Mouse (Mus musculus): ENCODE results near the gene Atoh7. TPM values are rescaled to one million over a fixed set of nuclear protein-coding genes. Genes with fewer than 3 reads are reported as not detected.
A peak's percentile ranks its signal among the peaks of the same experiment; 100 is the strongest.

Gene Atoh7
- polyA plus RNA-seq, 1 experiment from 2014 or later: 0.79 TPM

GRCm38 (mm10) chr10:63065561-63065960 is 33.9 kb upstream of the Atoh7 start:
- Histone ChIP-seq H3K27me3 (no peaks in the 10 kb centered on the region), H3K4me3 (replicated peaks) (no peak overlapping the region), H3K4me2 (no peak overlapping the region), H3K9me3 (0 out of 2 replicates have a peak, but pooled peaks cover 4% of the 10 kb centered on the region), H3K36me3 (replicated peaks) (no peaks in the 10 kb centered on the region), H3K9ac (no peak overlapping the region), H3K27ac (no peak overlapping the region), H3K4me1 (no peaks in the 10 kb centered on the region)
- WGBS: 44% methylated on average over 8 of the region's 8 CpGs
- no peak for ATAC-seq (ENCODE audit: low FRiP score)

GRCm38 (mm10) chr10:63065988-63066387 is 33.5 kb upstream of the Atoh7 start:
- no peak overlapping the region for H3K9ac ChIP-seq
- no peak overlapping the region for H3K4me3 ChIP-seq (replicated peaks)
- H3K4me2 ChIP-seq: no peak overlapping the region
- WGBS: 4% methylated on average over 5 of the region's 5 CpGs
- no peak overlapping the region for H3K27ac ChIP-seq
- 0 out of 2 replicates have a peak, but pooled peaks cover 4% of the 10 kb centered on the region for H3K9me3 ChIP-seq
- no peaks in the 10 kb centered on the region for H3K36me3 ChIP-seq (replicated peaks)
- H3K27me3 ChIP-seq: no peaks in the 10 kb centered on the region
- peak; percentile 90 for ATAC-seq (ENCODE audit: low FRiP score)
- no peaks in the 10 kb centered on the region for H3K4me1 ChIP-seq

- Histone ChIP-seq H3K36me3 (replicated peaks) (no peaks in the 10 kb centered on the region), H3K4me3 (replicated peaks) (no peak overlapping the region), H3K9me3 (no peaks in the 10 kb centered on the region), H3K4me1 (peaks cover 17% of the 10 kb centered on the region), H3K9ac (no peak overlapping the region), H3K27ac (no peak overlapping the region), H3K27me3 (0 out of 2 replicates have a peak, but pooled peaks cover 7% of the 10 kb centered on the region), H3K4me2 (no peak overlapping the region)
- no peak for ATAC-seq (ENCODE audit: low FRiP score)
- 85% methylated on average over 10 of the region's 10 CpGs for WGBS
These were observed 13.1 kb upstream of the Atoh7 start for GRCm38 (mm10) chr10:63086304-63086703.

- Histone ChIP-seq H3K27ac (no peak overlapping the region), H3K9me3 (no peaks in the 10 kb centered on the region), H3K36me3 (replicated peaks) (no peaks in the 10 kb centered on the region), H3K27me3 (0 out of 2 replicates have a peak, but pooled peaks cover 7% of the 10 kb centered on the region), H3K9ac (peak overlapping the region; percentile 51; the same call in 1 of the 2 replicates), H3K4me1 (peaks cover 17% of the 10 kb centered on the region), H3K4me2 (peak overlapping the region; percentile 58), H3K4me3 (replicated peaks) (peak overlapping the region; percentile 32)
- 26% methylated on average over 8 of the region's 8 CpGs for WGBS
- no peak for ATAC-seq (ENCODE audit: low FRiP score)
These were observed 10.2 kb upstream of the Atoh7 start for GRCm38 (mm10) chr10:63089103-63089757.

DNA sequence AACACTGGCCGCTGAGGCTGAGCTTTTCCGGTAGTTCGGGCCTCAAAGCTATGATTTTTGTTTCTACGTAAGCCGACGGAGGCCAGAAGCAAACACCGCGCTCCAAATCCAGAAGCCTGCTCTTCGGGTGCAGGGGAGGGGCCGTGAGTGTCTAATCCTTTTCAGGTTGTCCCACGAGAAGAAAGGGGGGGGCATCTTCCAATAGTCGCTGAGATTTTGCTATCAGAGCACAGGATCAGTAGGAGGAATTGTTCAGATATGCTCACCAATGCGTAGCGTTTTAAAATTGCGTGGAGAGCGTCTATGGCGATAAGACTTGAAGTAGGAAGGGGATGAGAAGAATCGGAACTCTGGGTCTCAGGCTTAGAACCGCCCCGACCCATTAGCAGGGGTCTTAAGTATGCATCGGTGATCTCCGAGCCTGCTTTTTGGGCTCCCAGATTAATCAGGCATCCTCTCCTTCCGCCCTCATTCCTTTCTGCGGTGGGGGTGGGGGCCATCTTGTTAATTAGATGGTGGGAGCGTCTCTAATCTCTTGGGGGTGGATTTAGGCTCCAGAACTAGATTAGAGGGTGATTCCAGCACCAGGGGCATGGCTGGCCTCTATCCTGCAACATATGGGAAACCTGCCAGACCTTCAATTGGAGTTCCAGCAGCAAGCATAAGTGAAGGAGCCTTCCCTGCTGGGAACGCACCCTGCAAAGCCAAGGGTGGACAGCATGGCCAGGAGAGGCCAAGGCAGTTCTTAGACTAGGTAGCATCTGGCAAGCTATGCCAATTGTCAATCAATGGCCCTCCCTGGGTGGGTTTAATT is 9.5 kb upstream of the Atoh7 start:
- Histone ChIP-seq H3K36me3 (replicated peaks) (no peaks in the 10 kb centered on the region), H3K4me1 (peaks cover 17% of the 10 kb centered on the region), H3K4me3 (replicated peaks) (peak overlapping the region; percentile 32), H3K9ac (peak overlapping the region; percentile 51), H3K9me3 (no peaks in the 10 kb centered on the region), H3K27me3 (0 out of 2 replicates have a peak, but pooled peaks cover 7% of the 10 kb centered on the region), H3K27ac (no peak overlapping the region), H3K4me2 (peak overlapping the region; percentile 58)
- no peak for ATAC-seq (ENCODE audit: low FRiP score)
- 4% methylated on average over 26 of the region's 26 CpGs for WGBS

DNA sequence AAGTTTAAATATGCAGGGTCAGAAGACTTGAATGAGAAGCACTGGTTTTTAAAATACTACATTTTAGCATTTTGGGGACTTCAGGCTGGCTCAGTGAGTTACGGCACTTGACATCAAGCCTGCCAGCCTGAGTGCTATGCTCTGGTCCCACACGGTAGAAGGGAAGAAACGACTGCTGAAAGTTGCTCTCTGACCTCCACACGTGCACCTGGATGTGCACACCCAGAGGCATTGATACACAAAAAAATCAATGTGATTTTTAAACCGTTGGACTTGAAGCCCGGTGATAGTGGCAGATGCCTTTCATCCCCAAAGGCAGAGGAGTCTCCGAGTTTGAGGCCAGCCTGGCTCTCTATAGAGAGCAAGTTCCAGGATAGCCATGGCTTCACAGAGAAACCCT is 7.5 kb upstream of the Atoh7 start:
- Histone ChIP-seq H3K27ac (no peak overlapping the region), H3K4me3 (replicated peaks) (no peak overlapping the region), H3K36me3 (replicated peaks) (no peaks in the 10 kb centered on the region), H3K4me1 (peaks cover 17% of the 10 kb centered on the region), H3K4me2 (no peak overlapping the region), H3K27me3 (0 out of 2 replicates have a peak, but pooled peaks cover 7% of the 10 kb centered on the region), H3K9ac (no peak overlapping the region), H3K9me3 (no peaks in the 10 kb centered on the region)
- WGBS: 81% methylated on average over 7 of the region's 7 CpGs
- no peak for ATAC-seq (ENCODE audit: low FRiP score)

DNA sequence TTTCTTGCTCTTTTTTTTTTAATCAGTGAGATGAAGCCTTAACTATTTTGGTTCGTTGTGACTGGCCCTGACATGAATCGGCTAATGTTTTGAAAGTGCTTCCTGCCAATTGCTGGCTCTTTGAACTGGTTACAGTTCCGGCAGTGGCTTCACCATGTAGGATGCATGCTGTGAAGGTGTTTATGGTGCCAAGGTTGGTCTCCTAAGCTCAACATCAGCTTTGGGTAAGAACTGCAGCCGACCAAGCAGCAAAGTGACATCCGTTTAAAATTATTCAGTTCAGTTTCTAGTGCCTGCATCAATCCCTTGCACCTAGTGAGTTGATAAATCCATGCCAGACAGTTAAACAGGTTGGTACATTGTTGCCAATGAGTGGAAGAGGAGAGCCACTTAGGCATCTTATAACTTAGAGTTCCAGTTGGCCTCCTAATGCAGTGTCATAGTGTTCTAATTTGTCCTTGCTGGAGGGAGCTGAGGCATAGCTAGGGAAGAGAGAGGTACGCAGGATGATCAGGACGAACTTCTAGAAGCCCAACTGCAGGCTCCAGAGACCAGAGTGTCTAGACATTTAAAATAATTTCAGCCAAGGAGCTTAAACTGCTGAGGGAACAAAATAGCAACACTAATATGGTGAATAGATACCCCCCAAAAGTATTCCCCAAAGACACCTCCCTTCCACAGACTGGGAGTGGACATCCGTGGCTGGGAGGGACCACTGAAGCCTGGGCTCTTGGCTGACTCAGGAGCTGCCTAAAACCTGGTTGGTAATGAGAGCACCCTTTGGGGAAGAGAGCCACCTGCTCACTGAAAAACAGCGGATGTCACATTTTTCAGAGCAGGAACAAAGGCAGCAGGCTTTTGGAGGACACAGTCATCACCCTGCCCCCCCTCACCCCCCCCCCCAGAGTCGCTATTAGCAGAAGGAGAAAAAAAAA is 6.6 kb upstream of the Atoh7 start:
- ATAC-seq (ENCODE audit: low FRiP score): no peak
- H3K27ac ChIP-seq: no peak overlapping the region
- no peaks in the 10 kb centered on the region for H3K36me3 ChIP-seq (replicated peaks)
- H3K4me1 ChIP-seq: peaks cover 17% of the 10 kb centered on the region
- 74% methylated on average over 9 of the region's 10 CpGs for WGBS
- 0 out of 2 replicates have a peak, but pooled peaks cover 12% of the 10 kb centered on the region for H3K27me3 ChIP-seq
- no peaks in the 10 kb centered on the region for H3K9me3 ChIP-seq
- H3K4me3 ChIP-seq (replicated peaks): no peak overlapping the region
- no peak overlapping the region for H3K4me2 ChIP-seq
- no peak overlapping the region for H3K9ac ChIP-seq

GRCm38 (mm10) chr10:63096757-63097156 is 2.7 kb upstream of the Atoh7 start:
- WGBS: 89% methylated on average over 2 of the region's 2 CpGs
- Histone ChIP-seq H3K9ac (no peak overlapping the region), H3K27me3 (peaks cover 30% of the 10 kb centered on the region), H3K36me3 (replicated peaks) (no peaks in the 10 kb centered on the region), H3K4me1 (peaks cover 11% of the 10 kb centered on the region), H3K9me3 (no peaks in the 10 kb centered on the region), H3K4me3 (replicated peaks) (no peak overlapping the region), H3K4me2 (no peak overlapping the region), H3K27ac (no peak overlapping the region)
- no peak for ATAC-seq (ENCODE audit: low FRiP score)

DNA sequence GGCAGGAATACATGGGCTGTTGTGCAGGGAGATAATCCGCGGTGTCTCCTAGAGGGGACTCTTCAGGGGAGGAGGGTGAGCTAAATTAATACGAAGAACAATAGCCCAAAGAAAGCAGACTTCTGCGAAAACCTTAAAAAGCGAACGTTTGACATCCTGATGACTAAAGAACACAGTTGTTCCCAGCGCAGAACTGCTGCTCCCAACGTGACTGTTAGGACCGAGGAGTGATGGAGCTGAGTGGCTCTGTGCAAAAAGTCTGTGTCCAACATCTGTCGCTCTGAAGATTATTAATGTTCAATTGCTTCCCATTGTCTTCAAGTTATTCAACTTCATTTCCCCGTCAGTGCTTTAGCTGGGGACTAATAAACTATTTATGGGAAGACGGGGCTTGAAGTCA is 1.3 kb upstream of the Atoh7 start:
- Histone ChIP-seq H3K9me3 (no peaks in the 10 kb centered on the region), H3K27me3 (peaks cover 32% of the 10 kb centered on the region), H3K4me2 (no peak overlapping the region), H3K4me3 (replicated peaks) (no peak overlapping the region), H3K27ac (no peak overlapping the region), H3K4me1 (peaks cover 11% of the 10 kb centered on the region), H3K9ac (no peak overlapping the region), H3K36me3 (replicated peaks) (no peaks in the 10 kb centered on the region)
- ATAC-seq (ENCODE audit: low FRiP score): no peak
- WGBS: 57% methylated on average over 12 of the region's 12 CpGs

- Histone ChIP-seq H3K27me3 (peaks cover 32% of the 10 kb centered on the region), H3K36me3 (replicated peaks) (no peaks in the 10 kb centered on the region), H3K4me3 (replicated peaks) (peak overlapping the region; percentile 59), H3K4me1 (peaks cover 11% of the 10 kb centered on the region), H3K9ac (peak overlapping the region; percentile 66), H3K4me2 (peak overlapping the region; percentile 94), H3K27ac (no peak overlapping the region), H3K9me3 (no peaks in the 10 kb centered on the region)
- ATAC-seq (ENCODE audit: low FRiP score): peak; percentile 90
- WGBS: 0% methylated on average over 62 of the region's 62 CpGs
These were observed 601 bp downstream of the Atoh7 start for GRCm38 (mm10) chr10:63099941-63100562.

DNA sequence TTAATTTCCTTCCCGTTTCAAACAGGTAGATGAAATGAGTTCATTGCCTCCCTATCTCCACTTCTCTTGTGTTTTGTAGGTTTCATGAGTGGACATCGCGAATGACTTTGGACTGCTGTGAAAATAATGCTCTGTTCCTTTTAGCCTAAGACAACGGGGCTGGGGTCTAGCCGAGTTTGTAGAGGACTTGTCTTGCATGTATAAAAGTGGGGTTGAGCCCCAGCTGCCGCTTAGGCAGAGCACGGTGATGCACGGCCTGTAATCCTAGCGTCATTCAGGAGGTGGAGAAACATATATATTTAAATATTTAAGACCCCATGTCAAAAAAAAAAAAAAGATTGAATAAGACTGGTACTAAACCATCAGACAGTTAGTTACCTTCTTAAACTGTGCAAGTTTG is 1.2 kb downstream of the Atoh7 start:
- H3K27me3 ChIP-seq: peaks cover 32% of the 10 kb centered on the region
- WGBS: 7% methylated on average over 9 of the region's 9 CpGs
- no peak for ATAC-seq (ENCODE audit: low FRiP score)

More for the DNA sequence above, 1.2 kb downstream of the Atoh7 start:
- no peak overlapping the region for H3K27ac ChIP-seq
- H3K9ac ChIP-seq: peak overlapping the region; percentile 66
- H3K4me3 ChIP-seq (replicated peaks): peak overlapping the region; percentile 59
- H3K9me3 ChIP-seq: no peaks in the 10 kb centered on the region
- H3K4me1 ChIP-seq: peaks cover 11% of the 10 kb centered on the region
- H3K36me3 ChIP-seq (replicated peaks): no peaks in the 10 kb centered on the region
- peak overlapping the region; percentile 94 for H3K4me2 ChIP-seq
